Mouse (Mus musculus) thymus, postnatal 0 days (tissue): Measurements from ENCODE around the gene Ugcg. TPM values are rescaled to one million over a fixed set of nuclear protein-coding genes. Genes with fewer than 3 reads are reported as not detected.

ENCODE experiments used
- DNase-seq: peaks from one replicate; pipeline ENCODE4 v3.0.0-alpha.2; 2015; ENCODE audit warnings: low spot score
- polyA plus RNA-seq: library from polyadenylated mRNA; unstranded; fragments of >200 nt; fragmentation: Nextera tagmentation; extraction: Ambion mirVana; gene quantifications from 2 replicates; pipeline ENCODE4 v1.2.1, GENCODE M21; 2015

The Ugcg gene
- polyA plus RNA-seq, 1 experiment from 2014 or later = 29.2 TPM

- DNase-seq = no peak
Observed at GRCm38 (mm10) chr4:59224889-59225288, 35.8 kb downstream of the Ugcg start.

- no peak for DNase-seq
Observed at GRCm38 (mm10) chr4:59227047-59227446, 38.0 kb downstream of the Ugcg start.

- no peak for DNase-seq
Observed at GRCm38 (mm10) chr4:59228951-59229350, 39.9 kb downstream of the Ugcg start.

GRCm38 (mm10) chr4:59231266-59232055, 42.4 kb downstream of the Ugcg start:
- DNase-seq = no peak

- DNase-seq = no peak
Observed at GRCm38 (mm10) chr4:59234014-59234413, 45.0 kb downstream of the Ugcg start.

GRCm38 (mm10) chr4:59234451-59235216, 45.6 kb downstream of the Ugcg start:
- DNase-seq = no peak

GRCm38 (mm10) chr4:59236362-59236761, 47.3 kb downstream of the Ugcg start:
- peak; percentile 44 for DNase-seq

- DNase-seq = no peak
Observed at GRCm38 (mm10) chr4:59238641-59239311, 49.7 kb downstream of the Ugcg start.

- no peak for DNase-seq
Observed at GRCm38 (mm10) chr4:59239312-59239728, 50.3 kb downstream of the Ugcg start.

- no peak for DNase-seq
Observed at GRCm38 (mm10) chr4:59240160-59240559, 51.1 kb downstream of the Ugcg start.

- DNase-seq = no peak
Observed at GRCm38 (mm10) chr4:59241096-59241495, 52.0 kb downstream of the Ugcg start.

GRCm38 (mm10) chr4:59242221-59242620, 53.2 kb downstream of the Ugcg start:
- DNase-seq = no peak

- DNase-seq = no peak
Observed at GRCm38 (mm10) chr4:59243802-59244493, 54.9 kb downstream of the Ugcg start.

- no peak for DNase-seq
Observed at GRCm38 (mm10) chr4:59244791-59245555, 55.9 kb downstream of the Ugcg start.

GRCm38 (mm10) chr4:59245776-59246175, 56.7 kb downstream of the Ugcg start:
- DNase-seq = no peak

- DNase-seq = no peak
Observed at GRCm38 (mm10) chr4:59247545-59247944, 58.5 kb downstream of the Ugcg start.

GRCm38 (mm10) chr4:59248035-59248434, 59.0 kb downstream of the Ugcg start:
- DNase-seq = no peak

- DNase-seq = no peak
Observed at GRCm38 (mm10) chr4:59252386-59253054, 63.5 kb downstream of the Ugcg start.

- no peak for DNase-seq
Observed at GRCm38 (mm10) chr4:59253055-59253434, 64.0 kb downstream of the Ugcg start.

- DNase-seq = no peak
Observed at GRCm38 (mm10) chr4:59254397-59254796, 65.3 kb downstream of the Ugcg start.
